Mouse (Mus musculus) limb, embryonic 15.5 days (tissue): Measurements from ENCODE around the gene Rnd2. TPM values are rescaled to one million over a fixed set of nuclear protein-coding genes. Genes with fewer than 3 reads are reported as not detected.
"Not testable (repeated sequence)": the region's sequence is repeated elsewhere in the genome, so short reads cannot be mapped to it uniquely, and the experiment has no call there.

Source experiments
- ATAC-seq: fragments of 200-750 bp; cut with Nextera tagmentation; 2 replicates; pipeline ENCODE4 v1.8.0; 2017; ENCODE audit warnings: low read depth, moderate TSS enrichment; ENCODE audit not compliant: insufficient number of reproducible peaks, low FRiP score, low TSS enrichment
- H3K27ac ChIP-seq: fragments of 300-500 bp; sonication (generic); 2 replicates; pipeline ENCODE4 v1.5.1; 2015; ENCODE audit warnings: moderate library complexity, mild to moderate bottlenecking, inconsistent platforms
- H3K27me3 ChIP-seq: fragments of 300-500 bp; sonication (generic); 2 replicates; pipeline ENCODE4 v1.6.1; 2015; ENCODE audit warnings: inconsistent platforms
- H3K36me3 ChIP-seq: fragments of 300-500 bp; sonication (generic); 2 replicates; pipeline ENCODE4 v1.6.1; 2015; ENCODE audit warnings: inconsistent platforms
- H3K4me1 ChIP-seq: fragments of 300-500 bp; sonication (generic); 2 replicates; pipeline ENCODE4 v1.6.1; 2015; ENCODE audit warnings: inconsistent platforms
- H3K4me2 ChIP-seq: fragments of 300-500 bp; sonication (generic); 2 replicates; pipeline ENCODE4 v1.6.1; 2015; ENCODE audit warnings: mild to moderate bottlenecking, inconsistent platforms
- H3K4me3 ChIP-seq: fragments of 300-500 bp; sonication (generic); 2 replicates; pipeline ENCODE4 v1.5.1; 2015; ENCODE audit warnings: mild to moderate bottlenecking, inconsistent platforms
- H3K9ac ChIP-seq: fragments of 300-500 bp; sonication (generic); 2 replicates; pipeline ENCODE4 v1.6.1; 2015; ENCODE audit warnings: inconsistent platforms
- H3K9me3 ChIP-seq: fragments of 300-500 bp; sonication (generic); 2 replicates; pipeline ENCODE4 v1.6.1; 2016; ENCODE audit warnings: inconsistent platforms
- WGBS: fragments of 180-500 bp; shearing (Covaris S2); methylation state at CpG from one replicate; pipeline ENCODE4 v1.1.7; 2015; 5-methylcytosine and 5-hydroxymethylcytosine counted together
- polyA plus RNA-seq: library from polyadenylated mRNA; unstranded; fragments of >200 nt; fragmentation: Nextera tagmentation; extraction: Ambion mirVana; gene quantifications from 2 replicates; pipeline ENCODE4 v1.2.1, GENCODE M21; 2015

Rnd2 gene
- polyA plus RNA-seq, 1 experiment from 2014 or later, result 11.9 TPM

DNA sequence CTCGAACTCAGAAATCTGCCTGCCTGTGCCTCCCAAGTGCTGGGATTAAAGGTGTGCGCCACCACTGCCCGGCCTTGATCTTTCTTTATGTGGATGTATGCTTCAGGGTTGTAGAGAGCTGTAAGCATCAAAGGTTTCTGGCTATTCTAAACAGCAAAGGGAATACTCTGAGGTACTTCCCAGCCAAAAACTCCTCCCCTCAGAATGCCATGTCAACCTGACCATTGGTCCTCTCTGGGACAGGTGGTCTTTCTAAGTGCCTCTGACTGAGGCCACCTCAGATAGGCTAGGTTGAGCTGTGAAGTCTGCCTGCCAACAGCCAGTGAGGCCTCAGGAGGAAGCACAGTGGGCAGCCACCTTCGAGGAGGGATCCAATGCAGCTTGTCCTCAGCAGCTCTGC is 15.9 kb upstream of the Rnd2 start:
- ATAC-seq, result no peak
- H3K9ac ChIP-seq, result 0 out of 2 replicates have a peak overlapping the region, but pooled peaks have one; percentile 55

GRCm38 (mm10) chr11:101449596-101449995 is 15.2 kb upstream of the Rnd2 start:
- not testable (repeated sequence) for H3K9ac ChIP-seq, H3K4me3 ChIP-seq, H3K9me3 ChIP-seq, H3K27me3 ChIP-seq, H3K4me2 ChIP-seq, H3K27ac ChIP-seq, ATAC-seq
- H3K4me1 ChIP-seq, result peaks cover 22% of the 10 kb centered on the region
- H3K36me3 ChIP-seq, result peaks cover 14% of the 10 kb centered on the region
- WGBS, result 89% methylated on average over 4 of the region's 4 CpGs

More for the DNA sequence above, 15.9 kb upstream of the Rnd2 start:
- H3K27me3 ChIP-seq, result no peaks in the 10 kb centered on the region
- no peaks in the 10 kb centered on the region for H3K9me3 ChIP-seq
- 88% methylated on average over 4 of the region's 4 CpGs for WGBS
- peaks cover 21% of the 10 kb centered on the region for H3K36me3 ChIP-seq
- H3K4me3 ChIP-seq, result peak overlapping the region; percentile 45
- H3K4me1 ChIP-seq, result peaks cover 25% of the 10 kb centered on the region
- H3K27ac ChIP-seq, result peak overlapping the region; percentile 81
- H3K4me2 ChIP-seq, result peak overlapping the region; percentile 51

- Histone ChIP-seq H3K4me1 (peaks cover 24% of the 10 kb centered on the region), H3K36me3 (peaks cover 6% of the 10 kb centered on the region), H3K9me3 (no peaks in the 10 kb centered on the region), H3K9ac (no peak overlapping the region), H3K4me2 (no peak overlapping the region), H3K27me3 (no peaks in the 10 kb centered on the region), H3K4me3 (no peak overlapping the region), H3K27ac (no peak overlapping the region)
- no peak for ATAC-seq
- WGBS, result 80% methylated on average over 3 of the region's 3 CpGs
Observed at GRCm38 (mm10) chr11:101450394-101450793, 14.4 kb upstream of the Rnd2 start.

DNA sequence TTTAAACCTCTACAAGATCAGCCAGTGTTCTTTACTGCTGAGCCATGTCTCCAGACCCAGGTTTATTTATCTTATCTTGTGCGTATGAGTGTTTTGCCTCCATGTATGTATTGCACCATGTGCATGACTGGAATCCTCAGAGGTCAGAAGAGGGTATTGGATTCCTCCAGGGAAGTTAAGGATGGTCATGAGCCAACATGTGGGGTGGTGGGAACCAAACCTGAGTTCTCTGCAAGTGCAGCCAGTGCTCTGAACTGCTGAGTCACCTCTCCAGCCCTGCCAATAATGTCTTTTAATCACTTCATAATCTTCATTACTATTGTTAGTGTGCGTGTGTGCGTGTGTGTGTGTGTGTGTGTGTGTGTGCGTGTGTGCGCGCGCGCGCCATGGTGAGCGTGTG is 13.3 kb upstream of the Rnd2 start:
- 89% methylated on average over 10 of the region's 10 CpGs for WGBS
- no peak overlapping the region for H3K9ac ChIP-seq
- H3K27ac ChIP-seq, result no peak overlapping the region
- no peaks in the 10 kb centered on the region for H3K27me3 ChIP-seq
- ATAC-seq, result no peak
- H3K9me3 ChIP-seq, result no peaks in the 10 kb centered on the region
- peaks cover 26% of the 10 kb centered on the region for H3K4me1 ChIP-seq
- H3K4me3 ChIP-seq, result no peak overlapping the region
- H3K4me2 ChIP-seq, result no peak overlapping the region
- peaks cover 3% of the 10 kb centered on the region; the same call in 1 of the 2 replicates for H3K36me3 ChIP-seq

DNA sequence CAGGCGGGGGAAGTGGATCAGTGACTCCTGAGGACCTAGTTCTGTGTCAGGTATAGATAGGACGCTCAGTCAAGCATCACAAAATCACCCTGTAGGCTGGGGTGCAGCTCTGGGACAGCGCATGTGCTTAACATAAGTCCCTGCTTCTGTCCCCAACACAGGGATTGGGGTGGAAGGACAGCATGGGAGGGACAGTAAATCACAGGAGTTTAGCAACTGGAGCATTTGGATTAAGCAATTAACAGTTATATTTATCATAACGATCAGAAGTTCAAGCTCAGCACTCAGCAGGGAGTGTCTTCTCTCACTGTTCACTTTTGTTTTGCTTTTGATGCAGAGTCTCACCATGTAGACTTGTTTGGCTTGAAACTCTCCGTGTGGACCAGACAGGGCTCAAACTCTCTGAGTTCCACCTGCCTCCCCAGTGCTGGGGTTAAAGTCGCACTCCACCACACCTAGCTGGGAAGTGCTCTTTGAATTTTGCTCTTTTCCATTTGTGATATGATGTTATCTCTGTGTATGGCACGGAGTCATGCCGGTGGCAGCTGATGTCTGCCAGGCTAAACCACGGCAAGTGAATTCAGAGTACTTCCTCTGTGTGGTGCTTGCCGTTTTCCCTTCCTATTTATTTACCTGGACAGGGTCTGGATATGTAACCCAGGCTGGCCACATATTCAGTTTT is 12.6 kb upstream of the Rnd2 start:
- 69% methylated on average over 10 of the region's 10 CpGs for WGBS

DNA sequence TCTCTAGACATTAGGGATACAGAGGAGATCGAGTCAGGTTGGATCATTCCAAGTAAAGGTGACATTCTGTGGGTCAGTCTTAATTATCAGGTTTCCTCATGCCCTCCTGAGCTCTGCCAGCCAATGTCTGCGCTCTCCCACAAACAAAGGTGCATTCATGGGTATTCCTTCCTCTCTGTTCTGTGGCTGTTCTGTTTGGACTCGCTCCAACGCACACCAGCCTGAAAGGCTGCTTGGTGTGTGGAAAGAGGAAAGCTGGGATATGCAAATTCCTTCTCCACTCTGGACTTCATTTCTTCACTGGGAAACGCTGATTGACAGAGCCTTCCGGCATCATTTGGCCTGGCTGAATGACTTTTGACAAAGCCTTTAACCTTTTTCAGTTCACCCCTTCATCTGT is 10.1 kb upstream of the Rnd2 start:
- peaks cover 14% of the 10 kb centered on the region; the same call in 1 of the 2 replicates for H3K4me1 ChIP-seq
- H3K27me3 ChIP-seq, result no peaks in the 10 kb centered on the region
- no peak for ATAC-seq
- no peak overlapping the region; the same call in 1 of the 2 replicates for H3K27ac ChIP-seq
- H3K9ac ChIP-seq, result no peak overlapping the region
- H3K36me3 ChIP-seq, result peaks cover 32% of the 10 kb centered on the region
- H3K4me3 ChIP-seq, result no peak overlapping the region
- no peaks in the 10 kb centered on the region for H3K9me3 ChIP-seq
- WGBS, result 57% methylated on average over 6 of the region's 6 CpGs
- H3K4me2 ChIP-seq, result no peak overlapping the region

More for the DNA sequence above, 12.6 kb upstream of the Rnd2 start:
- Histone ChIP-seq H3K27me3 (no peaks in the 10 kb centered on the region), H3K9ac (no peak overlapping the region), H3K36me3 (peaks cover 10% of the 10 kb centered on the region), H3K4me1 (peaks cover 26% of the 10 kb centered on the region), H3K9me3 (no peaks in the 10 kb centered on the region), H3K27ac (no peak overlapping the region), H3K4me3 (no peak overlapping the region), H3K4me2 (no peak overlapping the region)
- ATAC-seq, result no peak

GRCm38 (mm10) chr11:101455627-101456026 is 9.2 kb upstream of the Rnd2 start:
- Histone ChIP-seq H3K4me2 (no peak overlapping the region), H3K4me3 (no peak overlapping the region), H3K36me3 (peaks cover 42% of the 10 kb centered on the region), H3K9ac (no peak overlapping the region), H3K9me3 (no peaks in the 10 kb centered on the region), H3K4me1 (peaks cover 14% of the 10 kb centered on the region; the same call in 1 of the 2 replicates), H3K27me3 (no peaks in the 10 kb centered on the region), H3K27ac (no peak overlapping the region)
- no peak for ATAC-seq
- 82% methylated on average over 7 of the region's 7 CpGs for WGBS

- ATAC-seq, result no peak
- Histone ChIP-seq H3K9me3 (no peaks in the 10 kb centered on the region), H3K9ac (no peak overlapping the region), H3K4me2 (no peak overlapping the region), H3K36me3 (peaks cover 60% of the 10 kb centered on the region), H3K27ac (no peak overlapping the region), H3K4me1 (peaks cover 15% of the 10 kb centered on the region; the same call in 1 of the 2 replicates), H3K4me3 (no peak overlapping the region), H3K27me3 (no peaks in the 10 kb centered on the region)
- WGBS, result 90% methylated on average over 9 of the region's 9 CpGs
Observed at GRCm38 (mm10) chr11:101457631-101458030, 7.2 kb upstream of the Rnd2 start.

GRCm38 (mm10) chr11:101458217-101458616 is 6.6 kb upstream of the Rnd2 start:
- Histone ChIP-seq H3K27me3 (no peaks in the 10 kb centered on the region), H3K4me2 (no peak overlapping the region), H3K4me1 (peaks cover 20% of the 10 kb centered on the region; the same call in 1 of the 2 replicates), H3K9ac (no peak overlapping the region), H3K36me3 (peaks cover 61% of the 10 kb centered on the region), H3K4me3 (no peak overlapping the region), H3K9me3 (no peaks in the 10 kb centered on the region), H3K27ac (no peak overlapping the region)
- no peak for ATAC-seq
- 83% methylated on average over 12 of the region's 12 CpGs for WGBS

DNA sequence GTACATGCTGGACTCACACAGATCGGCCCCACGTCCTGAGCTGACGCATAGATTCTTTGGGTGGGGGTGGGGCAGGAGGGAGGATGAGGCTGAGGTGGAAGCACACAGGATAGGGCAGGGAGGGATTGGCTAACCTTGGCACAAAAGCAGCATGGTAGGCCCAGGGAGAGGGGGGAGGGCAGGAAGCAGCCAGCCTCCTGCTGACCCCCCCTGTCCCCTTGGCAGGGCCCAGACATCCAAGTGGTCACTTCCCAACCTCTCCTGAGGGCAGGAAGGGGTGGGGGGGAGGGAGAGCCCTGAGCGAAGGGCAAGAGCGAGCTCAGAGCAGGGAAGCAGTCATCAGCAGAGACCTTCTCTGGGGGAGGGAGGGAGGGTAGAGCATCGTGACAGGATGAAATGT is 5.1 kb upstream of the Rnd2 start:
- Histone ChIP-seq H3K9me3 (no peaks in the 10 kb centered on the region), H3K27me3 (no peaks in the 10 kb centered on the region), H3K4me3 (no peak overlapping the region), H3K4me1 (peaks cover 30% of the 10 kb centered on the region), H3K27ac (no peak overlapping the region), H3K4me2 (no peak overlapping the region), H3K9ac (no peak overlapping the region), H3K36me3 (peaks cover 61% of the 10 kb centered on the region)
- WGBS, result 50% methylated on average over 6 of the region's 6 CpGs
- no peak for ATAC-seq

GRCm38 (mm10) chr11:101460321-101460720 is 4.5 kb upstream of the Rnd2 start:
- H3K4me3 ChIP-seq, result no peak overlapping the region
- H3K4me2 ChIP-seq, result no peak overlapping the region
- H3K36me3 ChIP-seq, result peaks cover 61% of the 10 kb centered on the region
- H3K27ac ChIP-seq, result no peak overlapping the region
- H3K4me1 ChIP-seq, result peaks cover 30% of the 10 kb centered on the region
- H3K27me3 ChIP-seq, result no peaks in the 10 kb centered on the region
- H3K9ac ChIP-seq, result no peak overlapping the region
- 85% methylated on average over 15 of the region's 15 CpGs for WGBS
- no peak for ATAC-seq
- no peaks in the 10 kb centered on the region for H3K9me3 ChIP-seq

DNA sequence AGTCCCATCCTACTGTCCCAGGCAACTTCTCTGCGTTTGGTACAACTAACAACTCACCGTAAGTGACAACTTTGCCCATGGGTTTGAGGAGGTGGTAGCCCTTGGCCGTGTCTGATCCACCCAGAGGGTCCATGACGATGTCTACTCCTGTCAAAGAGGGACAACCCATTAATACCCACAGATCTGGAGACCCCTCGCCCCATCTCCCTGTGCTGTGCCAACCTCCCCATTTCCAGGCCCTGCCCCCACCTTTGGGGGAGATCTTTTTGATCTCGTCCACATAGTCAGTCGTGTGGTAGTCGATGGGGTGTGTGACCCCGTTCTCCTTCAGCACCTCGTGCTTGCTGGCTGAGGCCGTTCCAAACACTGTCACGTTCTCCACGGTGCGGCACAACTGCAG is 2.7 kb upstream of the Rnd2 start:
- H3K27ac ChIP-seq, result no peak overlapping the region
- no peak overlapping the region for H3K4me2 ChIP-seq
- peaks cover 40% of the 10 kb centered on the region for H3K4me1 ChIP-seq
- WGBS, result 87% methylated on average over 14 of the region's 14 CpGs
- no peak overlapping the region for H3K4me3 ChIP-seq
- peaks cover 51% of the 10 kb centered on the region for H3K36me3 ChIP-seq
- no peak for ATAC-seq
- H3K27me3 ChIP-seq, result no peaks in the 10 kb centered on the region
- H3K9ac ChIP-seq, result no peak overlapping the region
- H3K9me3 ChIP-seq, result no peaks in the 10 kb centered on the region
